Mouse (Mus musculus): ENCODE measurements around the gene Psmd9.

GRCm38 (mm10) chr5:123277704-123278103 is 108.5 kb downstream of the Psmd9 start:
- TF ChIP-seq POLR2A (IDR thresholded peaks at IDR 0.05; ENCODE audit: low read depth, low read length) (no peak), CTCF (IDR thresholded peaks at IDR 0.05; ENCODE audit: extremely low read depth, insufficient read length, insufficient replicate concordance, low read depth, low read length) (no peak)

Data from small intestine, adult 2 months (tissue).